Mouse (Mus musculus) embryonic fibroblast, embryonic 13.5 days (primary cell): ENCODE results near the gene Foxb1.

Experiments used
- CTCF ChIP-seq: IDR thresholded peaks from 2 replicates; pipeline ENCODE4 v1.5.1; 2011; ENCODE audit warnings: mild to moderate bottlenecking, control low read depth, low read length, moderate library complexity, borderline replicate concordance; ENCODE audit not compliant: insufficient read depth
- POLR2A ChIP-seq: IDR thresholded peaks from 2 replicates; pipeline ENCODE4 v1.6.1; 2011; ENCODE audit warnings: low read depth, mild to moderate bottlenecking, control low read depth, low read length, moderate library complexity

- no peak for TF ChIP-seq CTCF
- TF ChIP-seq POLR2A = no peak
These were observed 19.3 kb upstream of the Foxb1 start for GRCm38 (mm10) chr9:69779996-69780395.
